Mouse (Mus musculus): ENCODE results near the gene Prph. TPM values are rescaled to one million over a fixed set of nuclear protein-coding genes. Genes with fewer than 3 reads are reported as not detected.

Gene Prph
- polyA plus RNA-seq, 1 experiment from 2014 or later, result 1.1 TPM

DNA sequence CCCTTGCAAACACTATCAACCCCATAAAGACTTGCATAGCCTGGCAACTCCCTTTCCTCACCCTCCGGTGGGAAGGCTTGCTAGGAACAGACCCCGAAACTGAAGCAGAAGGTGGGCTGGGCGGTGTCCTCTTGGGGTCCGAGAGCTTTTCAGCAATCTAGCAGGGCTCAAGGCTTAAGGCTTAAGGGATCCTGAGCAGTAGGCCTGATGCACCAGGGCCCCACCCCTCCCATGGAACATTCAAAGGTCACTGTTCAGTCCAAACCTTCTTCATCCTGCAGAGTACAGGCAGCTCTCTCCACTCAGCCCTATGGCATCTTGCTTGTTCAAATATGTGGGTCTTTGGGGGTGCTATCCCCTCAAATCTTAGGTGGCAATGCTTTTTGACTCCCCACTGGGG, 31.0 kb downstream of the Prph start:
- Histone ChIP-seq H3K27me3 (ENCODE audit: insufficient read depth, poor library complexity, severe bottlenecking) (peaks cover 83% of the 10 kb centered on the region), H3K9me3 (no peaks in the 10 kb centered on the region), H3K4me1 (peaks cover 37% of the 10 kb centered on the region), H3K4me3 (no peak overlapping the region), H3K27ac (no peak overlapping the region), H3K36me3 (peaks cover 29% of the 10 kb centered on the region)
- WGBS, result 62% methylated on average over 4 of the region's 4 CpGs
- no peak for DNase-seq (ENCODE audit: low spot score)

DNA sequence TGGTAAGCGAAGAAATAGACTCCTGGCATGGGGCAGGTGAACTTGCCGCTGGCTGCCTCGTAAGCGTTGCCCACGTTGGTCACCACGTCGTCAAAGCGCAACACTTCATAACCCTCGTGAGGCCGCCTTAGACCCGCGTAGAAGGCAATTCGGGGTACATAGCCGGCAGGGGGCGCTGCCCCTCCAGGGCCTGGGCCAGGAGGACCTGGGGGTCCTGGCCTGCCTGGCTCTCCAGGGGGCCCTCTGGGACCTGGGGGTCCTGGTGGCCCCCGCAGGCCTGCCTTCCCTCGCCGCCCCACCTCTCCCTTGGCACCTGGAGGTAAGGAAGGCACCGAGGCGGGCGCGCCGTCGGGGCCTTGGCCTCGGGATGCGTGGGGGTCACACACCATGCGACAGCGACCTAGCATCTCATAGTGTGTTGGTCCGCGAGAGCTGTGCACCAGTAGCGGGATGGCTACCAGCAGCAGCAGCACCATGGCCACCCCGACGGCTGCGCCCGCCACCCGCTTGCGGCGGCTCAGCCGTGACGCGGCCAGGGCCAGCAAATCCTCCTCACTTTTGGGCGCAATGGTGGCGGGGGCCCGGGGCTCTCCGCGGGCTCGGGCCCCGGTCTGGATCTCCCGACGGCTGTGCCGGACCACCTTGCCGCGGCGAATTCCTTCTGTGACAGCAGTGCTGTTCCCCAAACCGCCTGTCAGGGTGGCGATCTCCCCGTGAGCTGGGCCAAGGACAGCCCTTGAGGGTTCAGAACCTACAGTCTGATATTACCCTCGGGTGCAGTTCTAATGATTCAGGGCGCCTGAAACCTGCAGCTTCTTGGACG, 32.5 kb downstream of the Prph start, which contains the start of gene C1ql4:
Gene C1ql4, minus strand, starts transcription at position 565 of the 823 bp plus-strand sequence.
- Histone ChIP-seq H3K9me3 (no peaks in the 10 kb centered on the region), H3K4me3 (peak within 1 kb of the TSS; percentile 49), H3K36me3 (peaks cover 14% of the 10 kb centered on the region), H3K4me1 (peaks cover 37% of the 10 kb centered on the region), H3K27ac (peak within 1 kb of the TSS; percentile 53; the same call in 1 of the 2 replicates), H3K27me3 (ENCODE audit: insufficient read depth, poor library complexity, severe bottlenecking) (peaks cover 98% of the 10 kb centered on the region)
- no peak for DNase-seq (ENCODE audit: low spot score)
- 7% methylated on average over 60 of the region's 60 CpGs for WGBS

DNA sequence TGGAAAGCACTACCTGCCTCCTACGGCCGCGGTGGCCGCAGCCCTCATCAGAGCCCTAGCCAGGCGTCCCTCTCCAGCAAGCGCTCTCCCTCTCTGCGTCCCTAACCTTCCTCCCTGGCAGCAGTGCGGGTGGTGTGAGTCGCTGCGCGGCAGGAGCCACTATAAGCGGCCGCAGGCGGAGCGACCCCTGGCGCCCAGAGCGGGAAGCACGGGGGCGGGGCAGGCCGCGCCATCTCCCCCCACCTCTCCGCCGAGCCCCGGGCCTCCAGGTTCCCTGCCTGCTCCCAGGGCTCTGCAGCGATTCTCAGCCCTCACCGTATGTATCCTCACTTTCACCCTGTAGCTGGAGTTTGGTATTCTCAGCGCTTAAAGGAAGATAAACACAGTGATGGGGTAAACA, 33.3 kb downstream of the Prph start:
- no peaks in the 10 kb centered on the region for H3K9me3 ChIP-seq
- DNase-seq (ENCODE audit: low spot score), result no peak
- H3K4me3 ChIP-seq, result peak overlapping the region; percentile 49
- peaks cover 100% of the 10 kb centered on the region for H3K27me3 ChIP-seq (ENCODE audit: insufficient read depth, poor library complexity, severe bottlenecking)
- H3K4me1 ChIP-seq, result peaks cover 44% of the 10 kb centered on the region
- peak overlapping the region; percentile 53; the same call in 1 of the 2 replicates for H3K27ac ChIP-seq
- peaks cover 6% of the 10 kb centered on the region for H3K36me3 ChIP-seq
- WGBS, result under 1% methylated on average over 27 of the region's 27 CpGs

DNA sequence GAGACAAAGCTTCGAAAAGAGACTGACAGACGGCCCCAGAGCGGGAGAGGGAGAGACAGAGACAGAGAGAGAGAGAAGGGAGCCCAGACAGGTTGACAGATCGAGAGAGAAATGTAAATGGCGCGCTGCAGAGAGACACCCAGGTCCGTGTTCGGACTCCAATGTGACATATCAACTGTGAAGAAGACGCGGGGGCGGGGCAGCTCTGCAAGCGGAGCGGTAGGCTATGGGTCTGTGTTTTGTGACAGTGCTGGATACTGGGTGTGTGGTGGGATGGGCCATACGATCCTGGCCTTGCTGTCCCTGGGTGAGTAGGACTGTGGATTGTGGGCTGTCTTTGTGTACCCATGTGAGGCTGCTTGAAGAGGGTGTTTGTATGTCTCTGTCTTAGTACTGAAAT, 34.1 kb downstream of the Prph start:
- H3K27me3 ChIP-seq (ENCODE audit: insufficient read depth, poor library complexity, severe bottlenecking), result peaks cover 100% of the 10 kb centered on the region
- H3K4me1 ChIP-seq, result peaks cover 44% of the 10 kb centered on the region
- no peak overlapping the region for H3K27ac ChIP-seq
- H3K4me3 ChIP-seq, result peak overlapping the region; percentile 49
- DNase-seq (ENCODE audit: low spot score), result no peak
- H3K36me3 ChIP-seq, result no peaks in the 10 kb centered on the region
- 8% methylated on average over 14 of the region's 14 CpGs for WGBS
- H3K9me3 ChIP-seq, result no peaks in the 10 kb centered on the region

DNA sequence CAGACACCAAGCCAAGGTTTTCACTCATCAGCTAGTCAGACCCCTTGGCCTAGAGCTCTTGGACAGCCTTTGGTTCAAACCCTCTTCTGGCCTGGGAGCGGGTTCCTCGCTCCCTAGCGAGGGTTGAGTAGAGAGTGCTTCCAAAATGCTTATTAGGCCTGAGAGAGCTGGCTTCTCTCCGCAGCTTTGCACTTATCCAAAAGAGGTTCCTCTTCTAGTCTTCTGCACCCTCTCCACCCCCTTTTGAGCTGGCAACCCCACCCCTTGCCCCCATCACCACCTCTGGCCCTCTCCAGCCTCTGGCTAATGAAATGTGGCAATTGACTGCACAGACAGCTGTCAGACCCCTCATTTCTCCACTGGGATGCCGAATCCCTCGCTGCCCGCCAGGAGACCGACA, 37.9 kb downstream of the Prph start, which contains the start of gene Dnajc22:
Gene Dnajc22, plus strand, starts transcription at position 301 of the 400 bp plus-strand sequence.
- 15% methylated on average over 8 of the region's 8 CpGs for WGBS
- H3K27ac ChIP-seq, result peak within 1 kb of the TSS; percentile 79
- peaks cover 98% of the 10 kb centered on the region for H3K27me3 ChIP-seq (ENCODE audit: insufficient read depth, poor library complexity, severe bottlenecking)
- H3K4me1 ChIP-seq, result peaks cover 55% of the 10 kb centered on the region
- peak within 1 kb of the TSS; percentile 61 for H3K4me3 ChIP-seq
- no peak for DNase-seq (ENCODE audit: low spot score)
- H3K36me3 ChIP-seq, result no peaks in the 10 kb centered on the region
- no peaks in the 10 kb centered on the region for H3K9me3 ChIP-seq

DNA sequence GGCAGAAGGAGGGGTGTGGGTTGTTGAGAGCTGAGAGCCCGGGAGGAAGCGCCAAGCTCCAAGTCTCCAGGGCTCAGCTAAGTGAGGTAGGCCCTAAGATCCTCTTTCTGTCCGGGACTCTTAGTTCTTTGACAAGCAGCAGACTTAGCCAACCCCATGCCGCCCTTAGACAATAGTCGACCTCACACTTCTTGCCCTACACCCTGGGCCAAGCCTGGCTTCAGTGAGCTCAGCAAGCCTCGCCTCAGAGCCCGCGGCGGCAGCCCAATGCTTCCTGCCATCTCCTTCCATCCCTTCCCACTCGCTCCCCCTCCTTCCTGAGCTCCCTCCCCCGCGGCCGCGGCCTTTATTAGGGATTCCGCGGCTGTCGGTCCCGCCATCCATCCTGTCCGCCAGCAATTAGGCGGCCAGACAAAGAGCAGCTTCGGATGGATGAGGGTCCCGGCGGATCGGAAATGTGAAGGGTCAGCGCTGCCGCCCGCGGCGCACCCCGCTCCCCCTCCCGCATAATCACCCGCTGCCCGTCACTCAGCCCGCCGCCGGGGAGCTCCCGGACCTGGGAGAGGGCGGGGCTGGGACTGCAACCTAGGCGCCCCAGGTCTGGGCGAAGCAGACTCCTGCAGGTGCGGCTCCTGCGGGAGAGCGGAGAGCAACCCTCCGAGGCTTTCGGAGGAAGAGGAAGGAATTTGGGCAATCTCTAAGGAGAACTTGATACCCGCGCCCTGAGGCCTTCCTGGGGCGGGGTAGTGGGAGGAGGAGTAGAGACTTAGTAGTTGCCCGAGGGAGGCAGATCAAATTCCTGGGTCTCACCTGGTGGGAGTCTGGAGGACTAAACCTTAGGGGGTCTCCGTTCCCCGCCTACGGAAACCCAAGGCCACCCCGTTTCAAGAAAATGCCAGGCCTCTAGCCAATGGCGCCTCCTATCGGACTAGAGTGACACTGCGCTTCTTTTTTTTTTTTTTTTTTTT, 38.6 kb downstream of the Prph start:
- 1% methylated on average over 56 of the region's 56 CpGs for WGBS
- no peaks in the 10 kb centered on the region for H3K9me3 ChIP-seq
- peaks cover 98% of the 10 kb centered on the region for H3K27me3 ChIP-seq (ENCODE audit: insufficient read depth, poor library complexity, severe bottlenecking)
- peak overlapping the region; percentile 79 for H3K27ac ChIP-seq
- no peaks in the 10 kb centered on the region for H3K36me3 ChIP-seq
- no peak for DNase-seq (ENCODE audit: low spot score)
- peak overlapping the region; percentile 61 for H3K4me3 ChIP-seq
- peaks cover 55% of the 10 kb centered on the region for H3K4me1 ChIP-seq

DNA sequence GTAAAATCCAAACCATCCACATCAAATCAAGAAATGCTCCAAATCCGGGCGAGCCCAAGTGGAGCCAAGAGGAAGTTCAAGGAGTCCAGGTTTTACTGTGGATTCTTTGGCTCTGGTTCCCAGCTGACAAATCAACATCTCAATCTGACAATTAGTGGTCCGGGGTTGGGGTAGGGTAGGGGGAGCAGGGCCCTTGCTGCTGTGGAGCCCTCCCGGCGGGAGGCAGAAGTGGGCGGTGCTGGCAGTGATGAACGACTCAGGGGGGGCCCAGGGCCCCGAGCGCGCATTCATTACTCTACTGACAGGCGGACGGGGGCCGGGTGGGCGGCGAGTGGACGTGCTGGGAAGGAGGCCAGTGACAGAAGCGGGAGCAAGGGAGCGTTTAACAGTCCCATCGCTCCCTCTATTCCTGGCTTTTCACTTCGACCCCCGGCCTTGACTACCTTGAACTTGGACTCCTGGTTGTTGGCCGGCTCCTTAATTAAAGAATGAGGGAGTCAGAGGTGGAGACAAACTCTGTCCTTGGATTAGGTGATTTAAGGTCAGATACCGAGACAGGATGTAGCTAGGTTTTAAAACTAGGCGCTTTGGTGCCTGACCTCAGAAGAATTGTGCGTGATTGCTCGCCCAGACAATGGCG, 39.8 kb downstream of the Prph start:
- no peak for DNase-seq (ENCODE audit: low spot score)
- Histone ChIP-seq H3K36me3 (no peaks in the 10 kb centered on the region), H3K9me3 (no peaks in the 10 kb centered on the region), H3K27ac (no peak overlapping the region), H3K27me3 (ENCODE audit: insufficient read depth, poor library complexity, severe bottlenecking) (peaks cover 98% of the 10 kb centered on the region), H3K4me1 (peaks cover 56% of the 10 kb centered on the region), H3K4me3 (0 out of 2 replicates have a peak overlapping the region, but pooled peaks have one; percentile 3)
- 2% methylated on average over 27 of the region's 27 CpGs for WGBS

DNA sequence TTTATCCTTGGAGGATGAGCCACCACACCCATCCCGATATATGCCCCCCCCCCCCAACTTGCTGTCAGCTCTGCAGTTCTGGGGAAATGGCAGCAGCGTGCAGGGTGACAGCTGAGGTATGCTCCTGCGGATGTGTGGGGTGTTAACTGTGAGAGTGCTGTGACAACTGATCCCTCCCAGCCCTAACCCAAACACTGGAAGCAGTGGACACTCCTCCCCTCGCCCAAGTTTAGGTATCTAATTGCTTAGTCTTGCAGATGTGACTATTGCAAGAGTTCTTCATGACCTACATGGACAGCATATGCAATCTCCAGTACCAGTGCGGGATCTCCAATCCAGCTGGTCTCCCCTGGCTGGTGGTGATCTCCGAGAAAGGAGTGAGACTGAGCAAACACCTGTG, 40.4 kb downstream of the Prph start:
- WGBS, result 8% methylated on average over 6 of the region's 6 CpGs
- Histone ChIP-seq H3K36me3 (no peaks in the 10 kb centered on the region), H3K27ac (no peak overlapping the region), H3K4me3 (0 out of 2 replicates have a peak overlapping the region, but pooled peaks have one; percentile 3), H3K27me3 (ENCODE audit: insufficient read depth, poor library complexity, severe bottlenecking) (peaks cover 93% of the 10 kb centered on the region), H3K9me3 (no peaks in the 10 kb centered on the region), H3K4me1 (peaks cover 56% of the 10 kb centered on the region)
- no peak for DNase-seq (ENCODE audit: low spot score)

DNA sequence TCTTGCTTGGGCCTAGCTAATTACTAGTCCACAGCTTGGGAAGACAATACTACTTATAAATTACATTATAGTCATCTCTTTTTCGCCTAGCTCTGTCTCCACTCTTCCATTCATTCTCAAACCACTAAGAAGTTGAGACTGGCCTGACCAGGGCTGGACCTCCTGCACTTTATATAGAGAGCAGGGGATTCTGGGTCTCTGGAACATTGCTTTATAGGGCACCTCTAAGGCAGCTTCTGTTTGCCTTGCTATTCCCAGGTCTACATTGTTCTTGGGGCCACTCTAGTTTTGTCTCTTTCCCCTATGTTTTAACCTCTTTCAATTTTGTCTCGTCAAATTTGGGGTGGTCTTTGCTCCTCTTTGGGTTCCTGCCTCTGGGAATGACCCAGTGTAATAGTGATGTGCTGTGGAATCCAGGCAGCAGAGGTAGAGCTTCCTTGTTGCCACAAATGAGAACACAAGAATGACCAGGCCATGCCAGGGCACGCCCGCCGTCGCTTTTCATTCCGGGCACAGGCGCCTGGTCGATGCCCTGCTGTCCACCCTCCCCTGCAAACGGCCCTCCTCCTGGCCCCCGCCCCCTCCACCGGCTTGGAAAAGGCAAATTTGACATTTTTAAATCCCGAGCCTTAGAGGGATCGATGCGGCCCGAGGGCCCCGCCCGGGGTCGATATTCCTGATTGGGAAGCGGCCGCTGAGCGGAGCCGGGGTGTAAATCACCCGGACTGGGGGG, 41.3 kb downstream of the Prph start:
- no peak overlapping the region for H3K27ac ChIP-seq
- no peaks in the 10 kb centered on the region for H3K36me3 ChIP-seq
- 3% methylated on average over 24 of the region's 24 CpGs for WGBS
- no peaks in the 10 kb centered on the region for H3K9me3 ChIP-seq
- peaks cover 56% of the 10 kb centered on the region for H3K4me1 ChIP-seq
- no peak for DNase-seq (ENCODE audit: low spot score)
- peaks cover 84% of the 10 kb centered on the region for H3K27me3 ChIP-seq (ENCODE audit: insufficient read depth, poor library complexity, severe bottlenecking)
- H3K4me3 ChIP-seq, result peak overlapping the region; percentile 61

DNA sequence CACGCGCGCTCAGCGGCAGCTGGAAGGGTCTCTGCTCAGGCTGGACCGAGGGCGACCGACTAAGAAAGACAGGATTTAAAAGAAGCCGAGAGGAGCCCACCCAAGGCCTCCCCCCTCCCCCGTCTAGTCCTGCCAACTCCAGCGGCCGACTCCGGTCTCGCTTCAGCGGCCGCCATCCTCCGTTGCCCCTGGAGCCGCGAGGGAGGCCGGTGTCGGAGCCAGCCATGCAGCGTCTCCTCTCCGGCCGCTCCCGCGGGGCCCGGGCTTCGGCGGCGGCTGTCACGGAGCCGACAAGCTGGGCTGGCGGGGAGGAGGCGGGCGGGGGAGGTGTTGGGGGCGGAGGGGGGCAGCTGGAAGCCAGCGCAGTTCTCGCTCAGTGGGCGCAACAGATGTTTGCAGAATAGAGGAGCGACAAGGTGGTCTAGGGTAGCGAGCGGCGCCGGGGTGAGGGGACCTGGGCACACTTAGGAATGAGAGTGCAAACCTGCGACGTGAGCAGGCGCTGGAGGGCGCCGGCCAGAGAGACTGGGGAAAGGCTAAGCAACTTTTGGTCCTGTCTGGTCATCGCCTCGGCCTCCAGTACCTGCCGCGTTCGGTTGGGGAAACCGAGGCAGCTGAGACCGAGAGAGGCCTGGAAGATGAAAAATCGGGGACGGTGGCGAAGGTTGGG, 42.0 kb downstream of the Prph start:
- peaks cover 76% of the 10 kb centered on the region for H3K27me3 ChIP-seq (ENCODE audit: insufficient read depth, poor library complexity, severe bottlenecking)
- H3K4me1 ChIP-seq, result peaks cover 56% of the 10 kb centered on the region
- H3K27ac ChIP-seq, result peak overlapping the region; percentile 56
- H3K4me3 ChIP-seq, result peak overlapping the region; percentile 61
- no peaks in the 10 kb centered on the region for H3K9me3 ChIP-seq
- under 1% methylated on average over 56 of the region's 58 CpGs for WGBS
- no peaks in the 10 kb centered on the region for H3K36me3 ChIP-seq
- DNase-seq (ENCODE audit: low spot score), result no peak

DNA sequence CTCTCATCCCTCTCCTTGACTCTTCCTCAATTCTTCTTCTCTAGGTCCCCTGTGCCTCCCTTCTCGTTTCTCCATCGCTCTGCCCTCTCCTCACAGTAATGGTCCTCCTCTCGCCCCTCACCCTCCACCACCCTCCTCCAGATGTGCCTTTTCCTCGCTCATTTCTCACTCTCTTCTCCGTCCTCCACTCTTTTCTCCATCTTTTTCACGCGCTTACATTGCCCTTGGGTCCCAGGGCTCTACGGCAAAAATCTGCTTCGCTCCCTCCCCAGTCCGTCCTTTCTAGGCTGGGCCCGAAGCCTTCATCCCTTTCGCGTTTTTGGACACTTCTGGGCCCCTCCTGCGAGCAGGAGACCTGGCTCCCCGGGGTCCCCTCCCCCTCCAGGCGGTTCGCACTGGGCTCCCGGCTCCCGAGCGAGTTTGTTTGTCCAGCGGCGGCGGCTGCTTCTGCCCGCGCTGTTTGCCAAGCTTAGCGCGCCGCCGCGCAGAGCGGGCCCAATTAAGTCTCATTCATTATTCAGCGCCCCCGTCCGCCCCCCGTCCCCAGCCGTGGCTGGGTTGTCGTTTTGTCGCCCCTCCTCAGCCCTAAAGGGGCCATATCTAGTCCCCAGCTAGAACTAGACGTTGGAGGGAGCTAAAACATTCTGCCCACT, 43.0 kb downstream of the Prph start:
- DNase-seq (ENCODE audit: low spot score), result no peak
- under 1% methylated on average over 39 of the region's 39 CpGs for whole genome bisulfite sequencing
- Histone ChIP-seq H3K27ac (peak overlapping the region; percentile 67), H3K27me3 (ENCODE audit: insufficient read depth, poor library complexity, severe bottlenecking) (peaks cover 66% of the 10 kb centered on the region), H3K36me3 (no peaks in the 10 kb centered on the region), H3K4me1 (peaks cover 52% of the 10 kb centered on the region), H3K9me3 (no peaks in the 10 kb centered on the region), H3K4me3 (peak overlapping the region; percentile 61)

Data from heart, embryonic 10.5 days (tissue).